Mouse (Mus musculus): Measurements from ENCODE around the gene Oaz3. TPM values are rescaled to one million over a fixed set of nuclear protein-coding genes. Genes with fewer than 3 reads are reported as not detected.

Oaz3 gene
- polyA plus RNA-seq, 1 experiment from 2014 or later = 0.23 TPM

GRCm38 (mm10) chr3:94465632-94466430 is 22.1 kb upstream of the Oaz3 start:
- H3K27ac ChIP-seq (ENCODE audit: low read depth, low read length) = no peak overlapping the region
- H3K4me2 ChIP-seq (ENCODE audit: low read depth) = no peak overlapping the region
- no peaks in the 10 kb centered on the region for H3K9me3 ChIP-seq (ENCODE audit: control insufficient read depth, low read length)
- H3K36me3 ChIP-seq (ENCODE audit: control insufficient read depth, insufficient read depth, low read length) = no peaks in the 10 kb centered on the region
- H3K9ac ChIP-seq (ENCODE audit: low read length) = no peak overlapping the region
- peaks cover 5% of the 10 kb centered on the region for H3K4me1 ChIP-seq (ENCODE audit: control insufficient read depth, insufficient read depth, low read length)
- H3K4me3 ChIP-seq (ENCODE audit: low read depth, low read length) = no peak overlapping the region
- DNase-seq (ENCODE audit: low spot score) = no peak
- 62% methylated on average over 13 of the region's 13 CpGs for WGBS
- no peak for ATAC-seq (ENCODE audit: insufficient read depth, low FRiP score, low TSS enrichment)
- no peaks in the 10 kb centered on the region for H3K27me3 ChIP-seq (ENCODE audit: control insufficient read depth, insufficient read depth, low read length)

DNA sequence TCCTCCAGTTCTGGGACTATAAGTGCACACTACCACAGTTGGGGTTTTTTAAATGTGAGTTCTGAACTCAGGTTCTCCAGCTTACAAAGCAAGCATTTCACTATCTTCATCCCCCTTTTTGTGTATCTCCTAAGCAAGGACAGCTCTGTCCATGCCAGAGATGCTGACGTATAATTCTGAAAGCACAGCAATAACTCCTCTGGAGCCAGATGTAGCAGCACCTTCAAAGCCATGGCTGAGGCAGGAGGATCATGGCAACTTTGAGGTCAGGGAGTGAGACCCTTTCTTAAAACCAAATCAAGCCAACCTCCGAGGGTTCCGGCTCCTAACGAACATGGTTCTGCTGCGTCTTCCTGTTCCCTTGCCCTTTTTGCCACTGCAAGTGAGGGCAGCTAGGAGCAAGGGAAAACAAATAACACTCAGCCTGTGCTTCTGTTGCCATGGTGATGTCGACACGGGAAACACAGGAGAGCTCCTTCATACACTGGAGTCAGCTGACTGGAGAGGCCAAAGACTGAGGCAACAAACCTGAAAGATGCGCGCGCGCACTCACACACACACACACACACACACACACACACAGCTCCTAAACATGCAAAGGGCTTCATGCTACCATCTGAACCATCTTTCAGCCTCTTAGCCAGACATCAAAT is 20.3 kb upstream of the Oaz3 start:
- peak; percentile 61; the same call in 1 of the 2 replicates for ATAC-seq (ENCODE audit: insufficient read depth, low FRiP score, low TSS enrichment)
- Histone ChIP-seq H3K4me3 (ENCODE audit: low read depth, low read length) (no peak overlapping the region), H3K27me3 (ENCODE audit: control insufficient read depth, insufficient read depth, low read length) (no peaks in the 10 kb centered on the region), H3K4me1 (ENCODE audit: control insufficient read depth, insufficient read depth, low read length) (peaks cover 5% of the 10 kb centered on the region), H3K9ac (ENCODE audit: low read length) (no peak overlapping the region), H3K36me3 (ENCODE audit: control insufficient read depth, insufficient read depth, low read length) (no peaks in the 10 kb centered on the region), H3K9me3 (ENCODE audit: control insufficient read depth, low read length) (no peaks in the 10 kb centered on the region), H3K4me2 (ENCODE audit: low read depth) (no peak overlapping the region), H3K27ac (ENCODE audit: low read depth, low read length) (no peak overlapping the region)
- peak; percentile 57 for DNase-seq (ENCODE audit: low spot score)
- WGBS = 58% methylated on average over 11 of the region's 11 CpGs

- Histone ChIP-seq H3K27ac (ENCODE audit: low read depth, low read length) (no peak overlapping the region), H3K4me1 (ENCODE audit: control insufficient read depth, insufficient read depth, low read length) (peaks cover 5% of the 10 kb centered on the region), H3K9me3 (ENCODE audit: control insufficient read depth, low read length) (no peaks in the 10 kb centered on the region), H3K36me3 (ENCODE audit: control insufficient read depth, insufficient read depth, low read length) (no peaks in the 10 kb centered on the region), H3K27me3 (ENCODE audit: control insufficient read depth, insufficient read depth, low read length) (no peaks in the 10 kb centered on the region), H3K9ac (ENCODE audit: low read length) (no peak overlapping the region), H3K4me2 (ENCODE audit: low read depth) (no peak overlapping the region), H3K4me3 (ENCODE audit: low read depth, low read length) (no peak overlapping the region)
- DNase-seq (ENCODE audit: low spot score) (no peak), ATAC-seq (ENCODE audit: insufficient read depth, low FRiP score, low TSS enrichment) (no peak)
- 95% methylated on average over 2 of the region's 2 CpGs for WGBS
These were observed 16.1 kb upstream of the Oaz3 start for GRCm38 (mm10) chr3:94459834-94460233.

- Histone ChIP-seq H3K4me3 (ENCODE audit: low read depth, low read length) (no peak overlapping the region), H3K4me2 (ENCODE audit: low read depth) (no peak overlapping the region), H3K9me3 (ENCODE audit: control insufficient read depth, low read length) (no peaks in the 10 kb centered on the region), H3K27me3 (ENCODE audit: control insufficient read depth, insufficient read depth, low read length) (no peaks in the 10 kb centered on the region), H3K36me3 (ENCODE audit: control insufficient read depth, insufficient read depth, low read length) (no peaks in the 10 kb centered on the region), H3K4me1 (ENCODE audit: control insufficient read depth, insufficient read depth, low read length) (no peaks in the 10 kb centered on the region), H3K9ac (ENCODE audit: low read length) (no peak overlapping the region), H3K27ac (ENCODE audit: low read depth, low read length) (no peak overlapping the region)
- DNase-seq (ENCODE audit: low spot score) (no peak), ATAC-seq (ENCODE audit: insufficient read depth, low FRiP score, low TSS enrichment) (no peak)
- WGBS = 85% methylated on average over 3 of the region's 3 CpGs
These were observed 13.3 kb upstream of the Oaz3 start for GRCm38 (mm10) chr3:94457055-94457454.

- WGBS = 3% methylated on average over 12 of the region's 12 CpGs
- Histone ChIP-seq H3K27ac (ENCODE audit: low read depth, low read length) (no peak overlapping the region), H3K4me1 (ENCODE audit: control insufficient read depth, insufficient read depth, low read length) (no peaks in the 10 kb centered on the region), H3K36me3 (ENCODE audit: control insufficient read depth, insufficient read depth, low read length) (no peaks in the 10 kb centered on the region), H3K4me3 (ENCODE audit: low read depth, low read length) (peak overlapping the region; percentile 17; the same call in 1 of the 2 replicates), H3K9me3 (ENCODE audit: control insufficient read depth, low read length) (no peaks in the 10 kb centered on the region), H3K4me2 (ENCODE audit: low read depth) (peak overlapping the region; percentile 25), H3K9ac (ENCODE audit: low read length) (no peak overlapping the region), H3K27me3 (ENCODE audit: control insufficient read depth, insufficient read depth, low read length) (no peaks in the 10 kb centered on the region)
- peak; percentile 79 for ATAC-seq (ENCODE audit: insufficient read depth, low FRiP score, low TSS enrichment)
- peak; percentile 92 for DNase-seq (ENCODE audit: low spot score)
These were observed 12.8 kb upstream of the Oaz3 start for GRCm38 (mm10) chr3:94456529-94457000.

DNA sequence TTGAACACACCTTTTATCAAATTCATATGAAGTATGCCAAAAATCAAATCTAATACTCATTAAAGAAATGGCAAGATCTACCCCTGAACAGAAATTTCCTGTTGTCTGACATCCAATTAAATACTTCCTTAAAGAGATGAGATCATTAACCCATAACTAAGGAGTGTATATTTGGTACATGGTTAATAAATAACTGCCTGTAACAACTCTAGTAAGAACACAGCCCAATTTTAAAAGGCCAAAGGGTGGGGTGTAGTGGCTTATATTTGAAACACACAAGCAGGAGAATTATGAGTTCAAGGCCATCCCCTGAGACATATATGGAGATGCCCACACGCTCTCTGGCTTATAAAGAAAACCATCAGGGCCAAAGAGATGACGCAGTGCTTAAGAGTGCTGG is 5.7 kb upstream of the Oaz3 start:
- no peak overlapping the region for H3K9ac ChIP-seq (ENCODE audit: low read length)
- no peak overlapping the region for H3K4me2 ChIP-seq (ENCODE audit: low read depth)
- H3K4me1 ChIP-seq (ENCODE audit: control insufficient read depth, insufficient read depth, low read length) = no peaks in the 10 kb centered on the region
- no peaks in the 10 kb centered on the region for H3K9me3 ChIP-seq (ENCODE audit: control insufficient read depth, low read length)
- H3K27ac ChIP-seq (ENCODE audit: low read depth, low read length) = no peak overlapping the region
- H3K36me3 ChIP-seq (ENCODE audit: control insufficient read depth, insufficient read depth, low read length) = peaks cover 14% of the 10 kb centered on the region; the same call in 1 of the 2 replicates
- DNase-seq (ENCODE audit: low spot score) = no peak
- H3K4me3 ChIP-seq (ENCODE audit: low read depth, low read length) = no peak overlapping the region
- no peaks in the 10 kb centered on the region for H3K27me3 ChIP-seq (ENCODE audit: control insufficient read depth, insufficient read depth, low read length)
- ATAC-seq (ENCODE audit: insufficient read depth, low FRiP score, low TSS enrichment) = no peak
- WGBS = 88% methylated on average over 2 of the region's 2 CpGs

DNA sequence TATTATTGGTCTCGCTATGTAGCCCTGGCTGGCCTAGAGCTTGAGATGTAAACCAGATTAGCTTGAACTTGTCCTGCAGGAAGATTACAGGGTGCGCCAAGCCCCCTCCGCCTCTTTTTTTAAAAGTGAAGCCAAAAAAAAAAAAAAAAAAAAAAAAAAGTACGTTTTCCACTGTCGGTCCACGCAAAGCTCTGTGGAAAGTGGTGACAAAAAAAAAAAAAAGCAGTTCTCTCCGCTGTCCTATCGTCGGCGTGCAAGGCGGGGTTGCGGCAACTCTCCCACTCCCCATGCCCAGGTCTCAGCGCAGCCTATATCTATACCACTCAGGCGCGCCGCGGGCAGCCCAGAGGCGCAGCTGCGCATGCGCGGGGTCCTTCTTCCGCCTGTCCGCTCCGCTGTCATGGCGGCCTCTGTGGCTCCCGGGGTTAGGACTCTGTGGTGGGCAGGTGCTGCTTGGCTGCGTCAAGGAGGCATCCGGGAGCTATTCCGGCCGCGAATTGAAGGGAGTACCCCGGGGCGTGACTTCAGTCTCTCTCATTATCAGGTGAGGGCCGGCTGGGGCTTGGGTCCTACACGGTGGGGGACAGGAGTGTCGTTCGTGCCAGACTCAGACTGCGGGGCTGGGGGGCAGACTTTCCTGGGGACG is 641 bp downstream of the Oaz3 start, which contains the start of gene Mrpl9:
Mrpl9 (plus strand) TSS at position 368 of the 646 bp plus-strand sequence.
- Histone ChIP-seq H3K9me3 (ENCODE audit: control insufficient read depth, low read length) (no peaks in the 10 kb centered on the region), H3K4me1 (ENCODE audit: control insufficient read depth, insufficient read depth, low read length) (0 out of 2 replicates have a peak, but pooled peaks cover 3% of the 10 kb centered on the region), H3K27me3 (ENCODE audit: control insufficient read depth, insufficient read depth, low read length) (no peaks in the 10 kb centered on the region), H3K27ac (ENCODE audit: low read depth, low read length) (0 out of 2 replicates have a peak within 1 kb of the TSS, but pooled peaks have one; percentile 29), H3K4me2 (ENCODE audit: low read depth) (peak within 1 kb of the TSS; percentile 82), H3K9ac (ENCODE audit: low read length) (peak within 1 kb of the TSS; percentile 87), H3K4me3 (ENCODE audit: low read depth, low read length) (peak within 1 kb of the TSS; percentile 92), H3K36me3 (ENCODE audit: control insufficient read depth, insufficient read depth, low read length) (peaks cover 11% of the 10 kb centered on the region; the same call in 1 of the 2 replicates)
- DNase-seq (ENCODE audit: low spot score) (peak; percentile 97), ATAC-seq (ENCODE audit: insufficient read depth, low FRiP score, low TSS enrichment) (peak; percentile 97)
- WGBS = 2% methylated on average over 39 of the region's 39 CpGs

DNA sequence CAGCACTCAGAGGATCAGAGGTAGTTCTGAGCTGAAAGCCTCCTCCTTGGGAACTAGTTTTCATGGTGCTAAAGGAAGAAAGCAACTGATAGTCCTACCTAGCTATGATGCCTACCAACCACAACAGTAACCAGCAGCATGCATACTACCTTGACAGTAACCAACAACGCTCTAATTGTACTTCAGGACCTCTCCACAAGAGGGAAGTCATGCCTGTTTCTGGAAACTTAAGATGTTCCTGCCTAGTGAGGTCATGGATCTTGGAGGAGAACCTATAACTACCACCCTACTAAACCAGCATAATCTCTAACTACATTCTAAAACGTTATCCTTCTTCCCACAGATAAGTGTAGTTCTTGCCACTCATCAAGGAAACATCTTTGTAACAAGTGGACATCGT is 2.5 kb downstream of the Oaz3 start:
- ATAC-seq (ENCODE audit: insufficient read depth, low FRiP score, low TSS enrichment) = no peak
- H3K9ac ChIP-seq (ENCODE audit: low read length) = no peak overlapping the region
- 0 out of 2 replicates have a peak, but pooled peaks cover 3% of the 10 kb centered on the region for H3K4me1 ChIP-seq (ENCODE audit: control insufficient read depth, insufficient read depth, low read length)
- H3K36me3 ChIP-seq (ENCODE audit: control insufficient read depth, insufficient read depth, low read length) = 0 out of 2 replicates have a peak, but pooled peaks cover 4% of the 10 kb centered on the region
- H3K27ac ChIP-seq (ENCODE audit: low read depth, low read length) = no peak overlapping the region
- no peak for DNase-seq (ENCODE audit: low spot score)
- 41% methylated on average over 3 of the region's 3 CpGs for WGBS
- H3K27me3 ChIP-seq (ENCODE audit: control insufficient read depth, insufficient read depth, low read length) = no peaks in the 10 kb centered on the region
- H3K9me3 ChIP-seq (ENCODE audit: control insufficient read depth, low read length) = no peaks in the 10 kb centered on the region
- no peak overlapping the region for H3K4me2 ChIP-seq (ENCODE audit: low read depth)
- H3K4me3 ChIP-seq (ENCODE audit: low read depth, low read length) = no peak overlapping the region
